Mouse (Mus musculus): ENCODE measurements around the gene Capns2.
"Not testable (repeated sequence)": the region's sequence is repeated elsewhere in the genome, so short reads cannot be mapped to it uniquely, and the experiment has no call there.

Gene Capns2

GRCm38 (mm10) chr8:92901107-92901506 is at the start of gene Capns2:
Gene Capns2, plus strand, starts transcription at chr8:92901407.
- DNase-seq = no peak

GRCm38 (mm10) chr8:92853188-92853983 is 47.8 kb upstream of the Capns2 start:
- DNase-seq = no peak

- DNase-seq = no peak
These were observed 46.5 kb upstream of the Capns2 start for GRCm38 (mm10) chr8:92854673-92855072.

- peak; percentile 82 for DNase-seq
These were observed 45.9 kb upstream of the Capns2 start, which contains the start of gene Lpcat2 for GRCm38 (mm10) chr8:92855171-92855894. Gene Lpcat2, plus strand, starts transcription at chr8:92855339.

GRCm38 (mm10) chr8:92856273-92856986 is 44.8 kb upstream of the Capns2 start:
- no peak for DNase-seq

GRCm38 (mm10) chr8:92858475-92859182 is 42.6 kb upstream of the Capns2 start:
- no peak for DNase-seq

GRCm38 (mm10) chr8:92861977-92862376 is 39.2 kb upstream of the Capns2 start:
- no peak for DNase-seq

- DNase-seq = no peak
These were observed 30.9 kb upstream of the Capns2 start for GRCm38 (mm10) chr8:92870281-92870680.

- no peak for DNase-seq
These were observed 29.0 kb upstream of the Capns2 start for GRCm38 (mm10) chr8:92872063-92872759.

GRCm38 (mm10) chr8:92875795-92876194 is 25.4 kb upstream of the Capns2 start:
- DNase-seq = no peak

GRCm38 (mm10) chr8:92881247-92881646 is 20.0 kb upstream of the Capns2 start:
- DNase-seq = no peak

- no peak for DNase-seq
These were observed 17.4 kb upstream of the Capns2 start for GRCm38 (mm10) chr8:92883771-92884170.

GRCm38 (mm10) chr8:92892216-92892615 is 9.0 kb upstream of the Capns2 start:
- DNase-seq = not testable (repeated sequence)

GRCm38 (mm10) chr8:92893870-92894269 is 7.3 kb upstream of the Capns2 start:
- no peak for DNase-seq

GRCm38 (mm10) chr8:92895053-92895452 is 6.2 kb upstream of the Capns2 start:
- no peak for DNase-seq

GRCm38 (mm10) chr8:92896056-92896455 is 5.2 kb upstream of the Capns2 start:
- DNase-seq = no peak

GRCm38 (mm10) chr8:92896611-92897010 is 4.6 kb upstream of the Capns2 start:
- DNase-seq = no peak

GRCm38 (mm10) chr8:92897794-92898193 is 3.4 kb upstream of the Capns2 start:
- DNase-seq = no peak

GRCm38 (mm10) chr8:92899590-92899989 is 1.6 kb upstream of the Capns2 start:
- DNase-seq = no peak

- no peak for DNase-seq
These were observed 1.8 kb downstream of the Capns2 start for GRCm38 (mm10) chr8:92902981-92903380.

GRCm38 (mm10) chr8:92903488-92904135 is 2.4 kb downstream of the Capns2 start:
- no peak for DNase-seq

- no peak for DNase-seq
These were observed 5.3 kb downstream of the Capns2 start for GRCm38 (mm10) chr8:92906553-92906952.
